Mouse (Mus musculus) left cerebral cortex, adult 6 months (tissue): Measurements from ENCODE around the gene Pim3. TPM values are rescaled to one million over a fixed set of nuclear protein-coding genes. Genes with fewer than 3 reads are reported as not detected.

ENCODE experiments used
- long read RNA-seq, 2 experiments: library from polyadenylated mRNA; unstranded; transcript quantifications; one replicate each; pipeline ENCODE4 v2.0.0; 2019 to 2020
- polyA plus RNA-seq: library from polyadenylated mRNA; unstranded; fragments of <200 nt; fragmentation: Nextera tagmentation; gene quantifications from 2 replicates; pipeline ENCODE4 v1.2.3, GENCODE M21; 2021

Gene Pim3
- 47.5 and 71.3 TPM in 2 replicates for polyA plus RNA-seq
- long read RNA-seq, experiment 1, transcript Pim3-201 (6 exons, 2,427 nt) = major isoform, 501 of 541 reads
- long read RNA-seq, experiment 1, partial matches to known transcripts = 21 of 541 reads
- long read RNA-seq, experiment 1, other reads (novel, unspliced or antisense) = 19 of 541 reads
- long read RNA-seq, experiment 2, transcript Pim3-201 (6 exons, 2,427 nt) = major isoform, 65 of 82 reads
- long read RNA-seq, experiment 2, partial matches to known transcripts = 10 of 82 reads
- long read RNA-seq, experiment 2, other reads (novel, unspliced or antisense) = 7 of 82 reads

DNA sequence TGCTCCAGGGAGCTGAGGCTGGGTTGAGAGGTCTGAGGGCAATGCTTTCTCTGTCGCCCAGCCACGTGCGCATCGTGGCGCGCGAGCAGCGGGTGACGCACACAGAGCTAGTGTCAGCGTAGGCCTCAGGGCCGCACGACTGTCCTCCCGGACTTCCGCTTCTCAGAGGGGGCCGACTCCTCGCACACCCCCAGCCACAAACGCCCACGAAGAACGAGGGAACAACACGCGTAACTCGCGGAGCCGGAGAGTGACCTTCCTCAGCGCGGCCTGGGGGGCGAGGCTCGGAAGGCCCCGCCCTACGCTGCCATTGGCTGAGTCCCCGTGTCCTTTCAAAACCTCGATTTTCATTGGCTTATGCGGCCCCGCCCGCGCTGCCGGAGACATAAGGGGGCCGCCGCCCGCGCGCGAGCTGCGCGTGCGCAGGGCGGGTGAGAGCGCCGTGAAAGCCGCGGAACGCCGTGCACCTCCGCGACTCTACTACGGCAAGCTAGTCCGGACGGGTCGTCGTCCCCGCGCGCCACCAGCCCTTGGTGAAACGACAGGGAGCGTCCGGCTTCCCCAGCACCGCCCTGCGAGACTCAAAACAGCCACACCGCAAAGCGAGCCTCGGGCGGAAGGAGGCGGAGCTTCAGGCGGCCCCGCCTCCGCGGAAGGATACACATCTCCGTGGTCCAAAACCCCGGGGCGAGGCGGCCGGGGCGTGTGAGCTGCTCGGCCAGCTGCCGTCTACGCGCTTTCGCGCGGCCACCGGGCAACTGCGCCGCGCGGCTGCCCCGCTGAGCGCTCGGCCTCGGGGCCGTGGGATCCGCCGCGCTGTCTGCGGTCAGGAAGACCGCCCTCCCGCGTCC, at the start of gene Pim3:
TSS of gene Pim3 (plus strand) at position 415 of the 851 bp plus-strand sequence.

DNA sequence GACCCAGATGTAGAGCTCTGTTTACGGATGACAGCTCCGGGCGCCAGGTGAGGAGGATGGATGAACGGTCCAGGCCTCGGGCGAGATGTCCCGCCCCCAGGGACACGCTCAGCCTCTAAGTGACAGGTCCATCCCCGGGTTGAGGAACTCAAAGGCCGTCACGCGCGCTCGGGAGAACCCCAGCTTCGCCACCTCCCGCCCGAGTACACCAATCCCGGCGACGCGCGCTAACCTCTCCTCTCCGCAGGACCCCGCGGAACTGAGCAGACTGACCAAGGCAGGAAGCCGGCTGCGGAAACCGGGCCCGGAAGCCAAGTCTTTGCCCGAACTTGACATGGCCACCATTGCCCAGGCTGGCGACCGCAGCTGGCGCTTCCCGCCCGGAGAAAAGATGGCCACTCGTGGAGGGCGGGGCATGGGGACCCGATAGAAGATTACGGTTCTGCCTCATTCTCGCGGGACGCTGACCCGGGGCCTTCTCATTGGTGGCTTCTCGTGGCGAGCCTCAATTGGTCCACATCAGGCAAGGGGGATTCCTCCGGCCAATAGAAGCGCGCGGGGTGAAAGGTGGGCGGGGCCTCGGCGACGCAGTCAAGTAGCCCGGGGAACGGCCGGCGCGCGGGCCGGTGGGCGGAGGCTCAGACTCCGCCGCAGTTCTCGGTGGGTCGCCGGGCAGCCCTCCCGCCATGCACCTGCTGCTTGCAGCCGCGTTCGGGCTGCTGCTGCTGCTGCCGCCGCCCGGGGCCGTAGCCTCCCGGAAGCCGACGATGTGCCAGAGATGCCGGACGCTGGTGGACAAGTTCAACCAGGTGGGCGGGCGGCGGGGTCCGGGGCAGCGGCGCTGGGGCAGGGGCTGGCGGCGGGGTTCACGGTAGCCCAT, 42.7 kb upstream of the Pim3 start, which contains the start of the genes Alg12 and Creld2:
TSS of gene Alg12 (minus strand) at position 293 of the 880 bp plus-strand sequence.
TSS of gene Creld2 (plus strand) at position 621 of the 880 bp plus-strand sequence.

Other genes starting within 250 kb of the Pim3 start
- gene Brd1, start 128.0 kb upstream of the Pim3 start, polyA plus RNA-seq = 6.7 and 8.3 TPM in 2 replicates
- 0.99 and 1.0 TPM in 2 replicates for gene Zbed4, start 110.5 kb upstream of the Pim3 start, polyA plus RNA-seq
- gene Alg12, start 42.9 kb upstream of the Pim3 start, polyA plus RNA-seq = 9.5 and 10.5 TPM in 2 replicates
- 32.6 and 33.4 TPM in 2 replicates for gene Creld2, start 42.5 kb upstream of the Pim3 start, polyA plus RNA-seq
- 0.06 TPM in 1 of 2 replicates, not detected in the other for gene Ttll8, start 92.2 kb downstream of the Pim3 start, polyA plus RNA-seq
- gene Mlc1, start 116.8 kb downstream of the Pim3 start, polyA plus RNA-seq = 114 and 135 TPM in 2 replicates
- gene Mov10l1, start 120.7 kb downstream of the Pim3 start, polyA plus RNA-seq = not detected in 2 replicates
- 15.5 and 17.7 TPM in 2 replicates for gene Panx2, start 197.5 kb downstream of the Pim3 start, polyA plus RNA-seq
- gene Trabd, start 212.9 kb downstream of the Pim3 start, polyA plus RNA-seq = 8.1 and 11.9 TPM in 2 replicates
- gene Selenoo, start 226.9 kb downstream of the Pim3 start, polyA plus RNA-seq = 10.5 and 25.8 TPM in 2 replicates